Mouse (Mus musculus) MEL (cell line): ENCODE measurements around the gene Ldb1. TPM values are rescaled to one million over a fixed set of nuclear protein-coding genes. Genes with fewer than 3 reads are reported as not detected.

ENCODE experiments used
- DNase-seq: peaks from one replicate; pipeline ENCODE4 v3.0.0; 2011; ENCODE audit warnings: low read depth, low spot score
- H3K27ac ChIP-seq: 2 replicates; pipeline ENCODE4 v1.5.1; 2012; ENCODE audit warnings: low read depth, mild to moderate bottlenecking, control low read depth, low read length, moderate library complexity; ENCODE audit not compliant: control insufficient read depth
- H3K27me3 ChIP-seq, 2 experiments: fragments of 150-350 bp in 1 of 2; sonication (generic) in 1 of 2; 2 replicates each; pipeline ENCODE4 v1.6.1; 2012; ENCODE audit warnings: low read length in 2 of 2, mild to moderate bottlenecking in 2 of 2, improper control_type of control experiment in 1 of 2, moderate library complexity in 1 of 2; ENCODE audit not compliant: insufficient read depth in 2 of 2, control insufficient read depth in 1 of 2
- H3K36me3 ChIP-seq, 2 experiments: 2 replicates each; pipeline ENCODE4 v1.6.1; 2012 to 2014; ENCODE audit warnings: low read length in 2 of 2, improper control_type of control experiment in 1 of 2, inconsistent platforms in 1 of 2, mild to moderate bottlenecking in 1 of 2; ENCODE audit not compliant: insufficient read depth in 2 of 2, control insufficient read depth in 1 of 2
- H3K4me1 ChIP-seq, 2 experiments: fragments of 150-350 bp in 1 of 2; sonication (generic) in 1 of 2; 2 replicates each; pipeline ENCODE4 v1.6.1; 2012; ENCODE audit warnings: low read length in 2 of 2, improper control_type of control experiment in 1 of 2, mild to moderate bottlenecking in 1 of 2; ENCODE audit not compliant: insufficient read depth in 2 of 2, control insufficient read depth in 1 of 2
- H3K4me3 ChIP-seq, 2 experiments: fragments of 150-350 bp in 1 of 2; sonication (generic) in 1 of 2; 2 replicates each; pipeline ENCODE4 v1.5.1; 2012; ENCODE audit warnings: low read depth in 2 of 2, low read length in 2 of 2, mild to moderate bottlenecking in 2 of 2, moderate library complexity in 2 of 2, control low read depth in 1 of 2, improper control_type of control experiment in 1 of 2; ENCODE audit not compliant: control insufficient read depth in 1 of 2, insufficient read depth in 1 of 2
- H3K79me2 ChIP-seq: 2 replicates; pipeline ENCODE4 v1.6.1; 2012; ENCODE audit warnings: mild to moderate bottlenecking, low read length, moderate library complexity; ENCODE audit not compliant: control insufficient read depth, poor library complexity, insufficient read depth
- H3K9ac ChIP-seq: 2 replicates; pipeline ENCODE4 v1.6.1; 2012; ENCODE audit warnings: low read depth, mild to moderate bottlenecking, control low read depth, low read length, moderate library complexity; ENCODE audit not compliant: control insufficient read depth, poor library complexity, severe bottlenecking
- H3K9me3 ChIP-seq: fragments of 150-350 bp; sonication (generic); replicated peaks from 2 replicates; pipeline ENCODE4 v1.6.1; 2012; ENCODE audit warnings: mild to moderate bottlenecking, low read length, improper control_type of control experiment, moderate library complexity; ENCODE audit not compliant: insufficient read depth
- BHLHE40 ChIP-seq: IDR thresholded peaks from 2 replicates; pipeline ENCODE4 v1.6.1; 2012; ENCODE audit warnings: low read depth, mild to moderate bottlenecking, inconsistent platforms, low read length, improper control_type of control experiment, borderline replicate concordance
- CHD1 ChIP-seq: IDR thresholded peaks from 2 replicates; pipeline ENCODE4 v1.6.1; 2012; ENCODE audit warnings: low read depth, mild to moderate bottlenecking, inconsistent platforms, low read length, improper control_type of control experiment
- ELF1 ChIP-seq: IDR thresholded peaks from 2 replicates; pipeline ENCODE4 v1.6.1; 2014; ENCODE audit warnings: low read depth, mild to moderate bottlenecking, inconsistent platforms, low read length, improper control_type of control experiment, moderate library complexity
- EP300 ChIP-seq, 2 experiments: IDR thresholded peaks; 2 replicates each; pipeline ENCODE4 v1.6.1; 2011; ENCODE audit warnings: improper control_type of control experiment in 2 of 2, low read length in 2 of 2, low read depth in 1 of 2, mild to moderate bottlenecking in 1 of 2
- ETS1 ChIP-seq: IDR thresholded peaks from 2 replicates; pipeline ENCODE4 v1.6.1; 2012; ENCODE audit warnings: low read depth, mild to moderate bottlenecking, inconsistent platforms, low read length, improper control_type of control experiment, moderate library complexity
- GABPA ChIP-seq: IDR thresholded peaks from 2 replicates; pipeline ENCODE4 v1.6.1; 2012; ENCODE audit warnings: low read depth, mild to moderate bottlenecking, inconsistent platforms, low read length, improper control_type of control experiment, moderate library complexity
- GATA1 ChIP-seq: IDR thresholded peaks from 2 replicates; pipeline ENCODE4 v1.6.1; 2011; ENCODE audit warnings: low read depth, low read length, improper control_type of control experiment
- JUND ChIP-seq: IDR thresholded peaks from 2 replicates; pipeline ENCODE4 v1.6.1; 2011; ENCODE audit warnings: low read depth, mild to moderate bottlenecking, improper control_type of control experiment, low read length
- KAT2A ChIP-seq: conservative IDR thresholded peaks from 2 replicates; pipeline ENCODE4 v1.6.1; 2012; ENCODE audit warnings: low read depth, low read length, improper control_type of control experiment, inconsistent platforms
- MAFK ChIP-seq: IDR thresholded peaks from 2 replicates; pipeline ENCODE4 v1.6.1; 2011; ENCODE audit warnings: low read depth, mild to moderate bottlenecking, low read length, improper control_type of control experiment, borderline replicate concordance
- MAX ChIP-seq: IDR thresholded peaks from 2 replicates; pipeline ENCODE4 v1.6.1; 2011; ENCODE audit warnings: low read length, improper control_type of control experiment
- MAZ ChIP-seq: IDR thresholded peaks from 2 replicates; pipeline ENCODE4 v1.6.1; 2012; ENCODE audit warnings: low read depth, mild to moderate bottlenecking, inconsistent platforms, low read length, improper control_type of control experiment
- MEF2A ChIP-seq: IDR thresholded peaks from 2 replicates; pipeline ENCODE4 v1.6.1; 2014; ENCODE audit warnings: low read depth, mild to moderate bottlenecking, inconsistent platforms, low read length, improper control_type of control experiment; ENCODE audit not compliant: poor library complexity, insufficient replicate concordance, severe bottlenecking; ENCODE audit errors: extremely low read depth
- MYC ChIP-seq: IDR thresholded peaks from 2 replicates; pipeline ENCODE4 v1.6.1; 2011; ENCODE audit warnings: low read depth, mild to moderate bottlenecking, low read length, improper control_type of control experiment, moderate library complexity
- NELFE ChIP-seq: IDR thresholded peaks from 2 replicates; pipeline ENCODE4 v1.6.1; 2011; ENCODE audit warnings: low read depth, low read length, improper control_type of control experiment
- NRF1 ChIP-seq: IDR thresholded peaks from 2 replicates; pipeline ENCODE4 v1.6.1; 2014; ENCODE audit warnings: low read depth, mild to moderate bottlenecking, inconsistent platforms, low read length, improper control_type of control experiment, moderate library complexity; ENCODE audit not compliant: poor library complexity, insufficient read depth, severe bottlenecking
- POLR2A ChIP-seq, 2 experiments: IDR thresholded peaks; 2 replicates each; pipeline ENCODE4 v1.6.1; 2011 to 2012; ENCODE audit warnings: low read length in 2 of 2, mild to moderate bottlenecking in 2 of 2, control low read depth in 1 of 2, improper control_type of control experiment in 1 of 2, low read depth in 1 of 2, moderate library complexity in 1 of 2; ENCODE audit not compliant: control insufficient read depth in 1 of 2, insufficient read depth in 1 of 2, poor library complexity in 1 of 2
- POLR2AphosphoS2 ChIP-seq: IDR thresholded peaks from 2 replicates; pipeline ENCODE4 v1.6.1; 2011; ENCODE audit warnings: low read length, improper control_type of control experiment
- RCOR1 ChIP-seq: IDR thresholded peaks from 2 replicates; pipeline ENCODE4 v1.6.1; 2012; ENCODE audit warnings: low read depth, mild to moderate bottlenecking, inconsistent platforms, low read length, improper control_type of control experiment
- SIN3A ChIP-seq: IDR thresholded peaks from 2 replicates; pipeline ENCODE4 v1.6.1; 2012; ENCODE audit warnings: low read length, improper control_type of control experiment, inconsistent platforms
- TBP ChIP-seq: IDR thresholded peaks from 2 replicates; pipeline ENCODE4 v1.8.0; 2011; ENCODE audit warnings: low read depth, low read length, improper control_type of control experiment
- UBTF ChIP-seq: IDR thresholded peaks from 2 replicates; pipeline ENCODE4 v1.6.1; 2012; ENCODE audit warnings: low read depth, mild to moderate bottlenecking, inconsistent platforms, low read length, improper control_type of control experiment, moderate library complexity, borderline replicate concordance; ENCODE audit not compliant: insufficient read depth
- ZC3H11A ChIP-seq: IDR thresholded peaks from 2 replicates; pipeline ENCODE4 v1.6.1; 2012; ENCODE audit warnings: low read depth, mild to moderate bottlenecking, inconsistent platforms, low read length, improper control_type of control experiment
- ZKSCAN1 ChIP-seq: IDR thresholded peaks from 2 replicates; pipeline ENCODE4 v1.6.1; 2012; ENCODE audit warnings: low read depth, mild to moderate bottlenecking, inconsistent platforms, low read length, improper control_type of control experiment, moderate library complexity
- ZMIZ1 ChIP-seq: IDR thresholded peaks from 2 replicates; pipeline ENCODE4 v1.6.1; 2012; ENCODE audit warnings: low read depth, mild to moderate bottlenecking, inconsistent platforms, low read length, improper control_type of control experiment, moderate library complexity
- ZNF384 ChIP-seq: IDR thresholded peaks from 2 replicates; pipeline ENCODE4 v1.6.1; 2012; ENCODE audit warnings: low read depth, mild to moderate bottlenecking, inconsistent platforms, low read length, improper control_type of control experiment
- polyA plus RNA-seq, 2 experiments: library from polyadenylated mRNA; stranded (reverse) in 1 of 2; unstranded in 1 of 2; fragments of >175 nt in 1 of 2; fragments of >200 nt in 1 of 2; gene quantifications; 2 replicates each; pipeline versions ENCODE4 v1.2.1 to v1.2.4; 2012; ENCODE audit warnings: low replicate concordance in 2 of 2, low read depth in 1 of 2; ENCODE audit not compliant: insufficient read length in 2 of 2, insufficient read depth in 1 of 2, missing spikeins in 1 of 2
- total RNA-seq: library from RNA; depleted of rRNA; stranded (reverse); fragments of 300-350 nt; gene quantifications from 2 replicates; pipeline ENCODE4 v1.2.3, GENCODE M21; 2012

Ldb1 gene
- total and polyA plus RNA-seq, 3 experiments, result 357 to 842 (median 632) TPM

DNA sequence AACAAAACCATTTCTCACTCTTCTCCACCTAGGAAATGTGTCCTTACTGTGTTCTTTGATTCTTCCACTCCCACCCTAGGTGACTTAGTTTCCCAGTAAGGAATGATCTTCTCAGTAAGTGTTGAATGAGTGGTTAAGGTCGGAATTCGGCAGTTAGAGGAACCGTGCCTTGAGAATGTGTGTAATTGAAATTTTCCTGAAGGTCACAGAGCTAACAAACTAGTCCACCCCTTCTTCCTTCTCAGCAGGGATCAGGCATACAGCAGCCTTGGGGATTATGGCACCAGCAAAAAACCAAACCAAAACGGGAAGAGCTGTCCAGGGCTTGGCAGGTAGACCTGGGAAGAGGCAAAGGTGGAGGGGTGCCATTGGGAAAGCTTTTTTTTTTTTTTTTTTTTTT lies 4.1 kb upstream of the Ldb1 start:
- no peaks in the 10 kb centered on the region for H3K9me3 ChIP-seq
- H3K79me2 ChIP-seq, result peaks cover 12% of the 10 kb centered on the region
- TF ChIP-seq JUND, result no peak
- no peak for TF ChIP-seq GATA1
- no peak for TF ChIP-seq ZNF384
- TF ChIP-seq EP300 (IDR thresholded peaks at IDR 0.05; ENCODE audit: low read depth in 1 of 2, low read length in 2 of 2), result no peak
- TF ChIP-seq NELFE, result no peak
- no peak for TF ChIP-seq ETS1
- TF ChIP-seq CHD1, result no peak
- TF ChIP-seq ZC3H11A, result no peak
- TF ChIP-seq ELF1, result no peak
- TF ChIP-seq POLR2AphosphoS2, result no peak
- no peak for TF ChIP-seq SIN3A
- no peak for TF ChIP-seq TBP
- no peak for TF ChIP-seq POLR2A (IDR thresholded peaks at IDR 0.05; ENCODE audit: control insufficient read depth in 1 of 2, insufficient read depth in 1 of 2, low read depth in 1 of 2, low read length in 2 of 2, poor library complexity in 1 of 2)
- no peak for TF ChIP-seq ZKSCAN1
- no peak for TF ChIP-seq BHLHE40
- no peak for TF ChIP-seq KAT2A
- TF ChIP-seq NRF1, result no peak
- H3K4me1 ChIP-seq, result peaks cover 5 to 24% of the 10 kb centered on the region in 2 experiments
- H3K9ac ChIP-seq, result no peak overlapping the region
- H3K4me3 ChIP-seq, result no peak overlapping the region
- no peak overlapping the region for H3K27ac ChIP-seq
- no peaks in the 10 kb centered on the region for H3K27me3 ChIP-seq
- DNase-seq, result no peak
- H3K36me3 ChIP-seq, result peaks cover 0 to 18% of the 10 kb centered on the region in 2 experiments; a peak in 2 of 4 replicates

DNA sequence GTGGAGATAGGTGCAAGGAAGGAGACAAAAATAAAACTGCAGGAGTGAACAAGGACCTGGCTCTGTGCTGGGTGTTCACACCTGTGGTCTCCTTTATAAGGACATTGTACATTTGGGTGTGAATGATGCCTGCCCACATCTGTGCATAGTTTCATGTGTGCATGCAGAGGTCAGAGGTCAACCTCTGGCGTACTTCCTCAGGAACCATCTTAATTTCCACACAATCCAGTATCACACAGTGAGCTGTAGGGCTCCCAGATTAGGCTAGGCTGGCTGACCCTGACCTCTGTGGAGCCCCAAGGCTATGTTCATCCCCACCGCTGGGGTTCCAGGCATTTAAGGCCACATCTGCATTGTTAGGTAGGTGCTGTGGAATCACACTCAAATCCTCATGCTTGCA lies 2.4 kb upstream of the Ldb1 start:
- TF ChIP-seq JUND (no peak), RCOR1 (no peak), POLR2AphosphoS2 (no peak), MEF2A (no peak), MYC (no peak), UBTF (no peak), MAZ (no peak), MAFK (no peak), ELF1 (no peak), ZKSCAN1 (no peak), GABPA (no peak), MAX (no peak), NRF1 (no peak), CHD1 (no peak), ZMIZ1 (no peak)
- no peak for DNase-seq
- H3K79me2 ChIP-seq, result peaks cover 28% of the 10 kb centered on the region
- no peak overlapping the region for H3K27ac ChIP-seq
- H3K9me3 ChIP-seq, result no peaks in the 10 kb centered on the region
- no peak overlapping the region for H3K4me3 ChIP-seq
- H3K36me3 ChIP-seq, result peaks cover 0 to 29% of the 10 kb centered on the region in 2 experiments; a peak in 2 of 4 replicates
- H3K9ac ChIP-seq, result no peak overlapping the region
- peaks cover 11 to 40% of the 10 kb centered on the region in 2 experiments for H3K4me1 ChIP-seq
- H3K27me3 ChIP-seq, result no peaks in the 10 kb centered on the region
